ENCODE assay signal across 8 mouse cellular contexts in the genomic region with DNA sequence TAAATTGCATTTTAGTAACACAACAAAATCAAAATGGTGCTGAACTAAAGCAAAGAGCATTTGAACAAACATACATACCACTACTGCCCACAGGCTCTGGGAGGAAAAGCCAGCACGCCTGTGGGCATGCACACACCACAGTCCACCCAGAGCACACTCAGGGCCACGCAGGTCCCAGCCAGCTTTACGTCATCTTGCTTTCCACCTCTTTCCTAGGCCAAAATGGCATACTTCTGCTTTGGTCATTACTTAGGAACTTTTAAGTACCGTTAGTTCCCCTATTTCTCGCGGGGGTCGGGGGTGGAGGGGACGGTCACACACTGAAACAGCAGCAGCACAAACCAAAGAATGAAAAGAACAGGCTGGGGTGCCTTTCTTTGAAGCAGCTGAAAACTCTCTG.
DNase-seq lines count a peak whose midpoint lies in the region; ATAC-seq and TF ChIP-seq lines count a peak whose summit lies in the region.

No protein-coding gene starts in this region.

- H3K27me3 ChIP-seq in testis, adult 2 months (ENCODE audit: control insufficient read depth, insufficient read depth, low read length) = no peaks in the 10 kb centered on the region
- H3K27me3 ChIP-seq in heart, embryonic 11.5 days (ENCODE audit: control insufficient read depth, insufficient read depth, low read length) = no peaks in the 10 kb centered on the region
- H3K27me3 ChIP-seq in limb, embryonic 13.5 days = no peaks in the 10 kb centered on the region

- WGBS in heart, embryonic 11.5 days (ENCODE audit: insufficient replicate concordance) = 46% methylated on average over 8 of the region's 8 CpGs
- WGBS in limb, embryonic 13.5 days = 14% methylated on average over 8 of the region's 8 CpGs

- intact Hi-C loops in left cerebral cortex, postnatal 4 days (cut with DNase I) = no loop called here

- 0 out of 2 replicates have a peak, but pooled peaks cover 2% of the 10 kb centered on the region for H3K4me1 ChIP-seq in testis, adult 2 months (ENCODE audit: control insufficient read depth, insufficient read depth, low read length)
- H3K4me1 ChIP-seq in heart, embryonic 11.5 days (ENCODE audit: control insufficient read depth, insufficient read depth, low read length) = peaks cover 92% of the 10 kb centered on the region
- H3K4me1 ChIP-seq in limb, embryonic 13.5 days = peaks cover 98% of the 10 kb centered on the region

- H3K36me3 ChIP-seq in testis, adult 2 months (ENCODE audit: control insufficient read depth, insufficient read depth, low read length) = no peaks in the 10 kb centered on the region
- H3K36me3 ChIP-seq in heart, embryonic 11.5 days (ENCODE audit: control insufficient read depth, insufficient read depth, low read length) = no peaks in the 10 kb centered on the region
- peaks cover 14% of the 10 kb centered on the region for H3K36me3 ChIP-seq in limb, embryonic 13.5 days

- H3K4me3 ChIP-seq in testis, adult 2 months (ENCODE audit: control insufficient read depth, low read depth, low read length) = no peak overlapping the region
- H3K4me3 ChIP-seq in heart, embryonic 11.5 days (ENCODE audit: low read depth, low read length) = no peak overlapping the region
- peak overlapping the region; percentile 64 for H3K4me3 ChIP-seq in limb, embryonic 13.5 days

- no peaks in the 10 kb centered on the region for H3K9me3 ChIP-seq in heart, embryonic 11.5 days (replicated peaks; ENCODE audit: control insufficient read depth, low read length)
- no peaks in the 10 kb centered on the region for H3K9me3 ChIP-seq in limb, embryonic 13.5 days

- no peak for TF ChIP-seq POLR2A in testis, adult 2 months (IDR thresholded peaks at IDR 0.05; ENCODE audit: control insufficient read depth, low read depth, low read length)

- peak overlapping the region; percentile 36 for H3K4me2 ChIP-seq in heart, embryonic 11.5 days
- H3K4me2 ChIP-seq in limb, embryonic 13.5 days (replicated peaks) = peak overlapping the region; percentile 67

- no peak for ATAC-seq in heart, embryonic 11.5 days (replicated peaks; ENCODE audit: insufficient number of reproducible peaks, low FRiP score, low TSS enrichment)
- ATAC-seq in limb, embryonic 13.5 days (ENCODE audit: low FRiP score, low read depth) = no peak
- peak; percentile 62 for ATAC-seq in neutrophil, adult 5-6 weeks (ENCODE audit: extremely low read depth, insufficient number of reproducible peaks, low FRiP score, poor library complexity, severe bottlenecking)

- DNase-seq in testis, postnatal 10 days (ENCODE audit: low spot score) = no peak
- no peak for DNase-seq in cerebellum, adult 11-12 months
- DNase-seq in frontal cortex, postnatal 25 days (ENCODE audit: low spot score in 2 of 2) = no peak
- DNase-seq in left cerebral cortex, postnatal 4 days = no peak

- peak overlapping the region; percentile 1 for H3K9ac ChIP-seq in heart, embryonic 11.5 days (ENCODE audit: low read depth, low read length)
- H3K9ac ChIP-seq in limb, embryonic 13.5 days = peak overlapping the region; percentile 60

- no peak for TF ChIP-seq CTCF in testis, adult 2 months (IDR thresholded peaks at IDR 0.05; ENCODE audit: control insufficient read depth, insufficient read depth, insufficient replicate concordance, low read depth, low read length)

- H3K27ac ChIP-seq in testis, adult 2 months (ENCODE audit: control insufficient read depth, insufficient read depth, low read depth, low read length) = peak overlapping the region; percentile 84
- peak overlapping the region; percentile 91 for H3K27ac ChIP-seq in heart, embryonic 11.5 days (ENCODE audit: low read depth, low read length)
- H3K27ac ChIP-seq in limb, embryonic 13.5 days = peak overlapping the region; percentile 97
